Mouse (Mus musculus): ENCODE results near the gene Alox12. TPM values are rescaled to one million over a fixed set of nuclear protein-coding genes. Genes with fewer than 3 reads are reported as not detected.

Alox12 gene
- polyA plus RNA-seq, 1 experiment from 2014 or later, result 2.5 TPM

GRCm38 (mm10) chr11:70229260-70230010 is 25.7 kb downstream of the Alox12 start, which contains the start of gene Bcl6b:
Bcl6b (minus strand) TSS chr11:70229798.
- WGBS, result 1% methylated on average over 39 of the region's 39 CpGs
- Histone ChIP-seq H3K4me2 (peak within 1 kb of the TSS; percentile 71), H3K9me3 (no peaks in the 10 kb centered on the region), H3K27me3 (replicated peaks) (peaks cover 57% of the 10 kb centered on the region), H3K27ac (replicated peaks) (peak within 1 kb of the TSS; percentile 88), H3K36me3 (no peaks in the 10 kb centered on the region; the same call in 1 of the 2 replicates), H3K4me3 (peak within 1 kb of the TSS; percentile 51), H3K4me1 (peaks cover 66% of the 10 kb centered on the region), H3K9ac (peak within 1 kb of the TSS; percentile 82)
- no peak for ATAC-seq (ENCODE audit: extremely low read depth, insufficient number of reproducible peaks, low FRiP score, low TSS enrichment)

GRCm38 (mm10) chr11:70228828-70229227 is 26.3 kb downstream of the Alox12 start:
- Histone ChIP-seq H3K9me3 (no peaks in the 10 kb centered on the region), H3K27me3 (replicated peaks) (peaks cover 63% of the 10 kb centered on the region), H3K36me3 (no peaks in the 10 kb centered on the region), H3K4me3 (peak overlapping the region; percentile 51), H3K4me1 (peaks cover 71% of the 10 kb centered on the region), H3K27ac (replicated peaks) (peak overlapping the region; percentile 88), H3K4me2 (peak overlapping the region; percentile 71), H3K9ac (peak overlapping the region; percentile 82)
- ATAC-seq (ENCODE audit: extremely low read depth, insufficient number of reproducible peaks, low FRiP score, low TSS enrichment), result peak; percentile 51
- 0% methylated on average over 19 of the region's 19 CpGs for WGBS

- Histone ChIP-seq H3K4me1 (peaks cover 64% of the 10 kb centered on the region), H3K36me3 (no peaks in the 10 kb centered on the region), H3K27ac (replicated peaks) (peak overlapping the region; percentile 88), H3K4me2 (peak overlapping the region; percentile 71), H3K4me3 (peak overlapping the region; percentile 51), H3K9ac (peak overlapping the region; percentile 82), H3K9me3 (no peaks in the 10 kb centered on the region), H3K27me3 (replicated peaks) (peaks cover 68% of the 10 kb centered on the region)
- ATAC-seq (ENCODE audit: extremely low read depth, insufficient number of reproducible peaks, low FRiP score, low TSS enrichment), result no peak
- WGBS, result 77% methylated on average over 4 of the region's 4 CpGs
These were observed 27.4 kb downstream of the Alox12 start for GRCm38 (mm10) chr11:70227661-70228245.

- H3K27ac ChIP-seq (replicated peaks), result peak overlapping the region; percentile 88
- 23% methylated on average over 5 of the region's 5 CpGs for WGBS
- peak overlapping the region; percentile 51 for H3K4me3 ChIP-seq
- ATAC-seq (ENCODE audit: extremely low read depth, insufficient number of reproducible peaks, low FRiP score, low TSS enrichment), result no peak
- H3K9ac ChIP-seq, result peak overlapping the region; percentile 82
- no peaks in the 10 kb centered on the region for H3K36me3 ChIP-seq
- peaks cover 68% of the 10 kb centered on the region for H3K27me3 ChIP-seq (replicated peaks)
- H3K4me2 ChIP-seq, result peak overlapping the region; percentile 71
- peaks cover 64% of the 10 kb centered on the region for H3K4me1 ChIP-seq
- H3K9me3 ChIP-seq, result no peaks in the 10 kb centered on the region
These were observed 28.0 kb downstream of the Alox12 start for GRCm38 (mm10) chr11:70227126-70227525.

- H3K27me3 ChIP-seq (replicated peaks), result peaks cover 68% of the 10 kb centered on the region
- no peaks in the 10 kb centered on the region for H3K9me3 ChIP-seq
- no peaks in the 10 kb centered on the region for H3K36me3 ChIP-seq
- ATAC-seq (ENCODE audit: extremely low read depth, insufficient number of reproducible peaks, low FRiP score, low TSS enrichment), result no peak
- peaks cover 68% of the 10 kb centered on the region for H3K4me1 ChIP-seq
- WGBS, result 10% methylated on average over 18 of the region's 18 CpGs
- H3K27ac ChIP-seq (replicated peaks), result peak overlapping the region; percentile 88
- H3K9ac ChIP-seq, result peak overlapping the region; percentile 82
- peak overlapping the region; percentile 71 for H3K4me2 ChIP-seq
- peak overlapping the region; percentile 51 for H3K4me3 ChIP-seq
These were observed 28.6 kb downstream of the Alox12 start for GRCm38 (mm10) chr11:70226602-70226890.

GRCm38 (mm10) chr11:70225798-70226601 is 29.2 kb downstream of the Alox12 start:
- H3K4me1 ChIP-seq, result peaks cover 73% of the 10 kb centered on the region

GRCm38 (mm10) chr11:70223724-70224123 is 31.4 kb downstream of the Alox12 start:
- Histone ChIP-seq H3K36me3 (no peaks in the 10 kb centered on the region), H3K4me2 (peak overlapping the region; percentile 71), H3K4me1 (peaks cover 64% of the 10 kb centered on the region), H3K9me3 (no peaks in the 10 kb centered on the region), H3K27me3 (replicated peaks) (peaks cover 60% of the 10 kb centered on the region), H3K9ac (0 out of 2 replicates have a peak overlapping the region, but pooled peaks have one; percentile 24), H3K4me3 (peak overlapping the region; percentile 18), H3K27ac (replicated peaks) (peak overlapping the region; percentile 81)
- WGBS, result 61% methylated on average over 9 of the region's 9 CpGs
- no peak for ATAC-seq (ENCODE audit: extremely low read depth, insufficient number of reproducible peaks, low FRiP score, low TSS enrichment)

More at GRCm38 (mm10) chr11:70225798-70226601, 29.2 kb downstream of the Alox12 start:
- Histone ChIP-seq H3K9ac (peak overlapping the region; percentile 82), H3K27ac (replicated peaks) (peak overlapping the region; percentile 88), H3K4me3 (peak overlapping the region; percentile 51), H3K4me2 (peak overlapping the region; percentile 71), H3K36me3 (no peaks in the 10 kb centered on the region), H3K9me3 (no peaks in the 10 kb centered on the region), H3K27me3 (replicated peaks) (peaks cover 68% of the 10 kb centered on the region)
- WGBS, result 18% methylated on average over 27 of the region's 27 CpGs
- no peak for ATAC-seq (ENCODE audit: extremely low read depth, insufficient number of reproducible peaks, low FRiP score, low TSS enrichment)

- 10% methylated on average over 14 of the region's 14 CpGs for WGBS
- H3K4me2 ChIP-seq, result peak overlapping the region; percentile 98
- peak; percentile 43; the same call in 1 of the 2 replicates for ATAC-seq (ENCODE audit: extremely low read depth, insufficient number of reproducible peaks, low FRiP score, low TSS enrichment)
- peak overlapping the region; percentile 62 for H3K4me3 ChIP-seq
- peak overlapping the region; percentile 91 for H3K27ac ChIP-seq (replicated peaks)
- peaks cover 50% of the 10 kb centered on the region for H3K4me1 ChIP-seq
- peaks cover 58% of the 10 kb centered on the region for H3K27me3 ChIP-seq (replicated peaks)
- no peaks in the 10 kb centered on the region for H3K9me3 ChIP-seq
- peaks cover 10% of the 10 kb centered on the region for H3K36me3 ChIP-seq
- peak overlapping the region; percentile 89 for H3K9ac ChIP-seq
These were observed 33.3 kb downstream of the Alox12 start for GRCm38 (mm10) chr11:70221603-70222500.

GRCm38 (mm10) chr11:70220731-70221602 is 34.2 kb downstream of the Alox12 start, which contains the start of gene Slc16a13:
Slc16a13 (minus strand) TSS chr11:70221064.
- ATAC-seq (ENCODE audit: extremely low read depth, insufficient number of reproducible peaks, low FRiP score, low TSS enrichment), result peak; percentile 89
- peaks cover 58% of the 10 kb centered on the region for H3K27me3 ChIP-seq (replicated peaks)

GRCm38 (mm10) chr11:70220323-70220722 is 34.8 kb downstream of the Alox12 start:
- Histone ChIP-seq H3K9ac (peak overlapping the region; percentile 89), H3K4me1 (peaks cover 39% of the 10 kb centered on the region), H3K27ac (replicated peaks) (peak overlapping the region; percentile 91), H3K4me2 (peak overlapping the region; percentile 98), H3K36me3 (peaks cover 10% of the 10 kb centered on the region), H3K4me3 (peak overlapping the region; percentile 62), H3K27me3 (replicated peaks) (peaks cover 58% of the 10 kb centered on the region), H3K9me3 (no peaks in the 10 kb centered on the region)
- 2% methylated on average over 24 of the region's 24 CpGs for WGBS
- ATAC-seq (ENCODE audit: extremely low read depth, insufficient number of reproducible peaks, low FRiP score, low TSS enrichment), result no peak

More at GRCm38 (mm10) chr11:70220731-70221602, 34.2 kb downstream of the Alox12 start, which contains the start of gene Slc16a13:
- Histone ChIP-seq H3K4me1 (peaks cover 41% of the 10 kb centered on the region), H3K9ac (peak within 1 kb of the TSS; percentile 89), H3K4me2 (peak within 1 kb of the TSS; percentile 98), H3K36me3 (peaks cover 10% of the 10 kb centered on the region), H3K27ac (replicated peaks) (peak within 1 kb of the TSS; percentile 91), H3K9me3 (no peaks in the 10 kb centered on the region), H3K4me3 (peak within 1 kb of the TSS; percentile 62)
- under 1% methylated on average over 28 of the region's 28 CpGs for WGBS
